Mouse (Mus musculus) brain, embryonic 14.5 days (tissue): Measurements from ENCODE around the gene Gfral. TPM values are rescaled to one million over a fixed set of nuclear protein-coding genes. Genes with fewer than 3 reads are reported as not detected.

Source experiments
- DNase-seq: peaks from one replicate; pipeline ENCODE4 v3.0.0-alpha.2; 2011; ENCODE audit warnings: low read depth
- CTCF ChIP-seq: fragments of 200-500 bp; IDR thresholded peaks from 2 replicates; pipeline ENCODE4 v1.5.1; 2012; ENCODE audit warnings: inconsistent platforms, mild to moderate bottlenecking, moderate library complexity, borderline replicate concordance; ENCODE audit not compliant: insufficient read depth, insufficient read length; ENCODE audit errors: extremely low read depth
- POLR2A ChIP-seq: fragments of 200-500 bp; IDR thresholded peaks from 2 replicates; pipeline ENCODE4 v1.6.1; 2012; ENCODE audit warnings: mild to moderate bottlenecking, inconsistent platforms, borderline replicate concordance; ENCODE audit not compliant: poor library complexity, insufficient read depth, insufficient read length, severe bottlenecking; ENCODE audit errors: extremely low read depth
- polyA plus RNA-seq: library from polyadenylated mRNA; depleted of rRNA; stranded (reverse); fragments of >200 nt; gene quantifications from 2 replicates; pipeline ENCODE4 v1.2.3, GENCODE M21; 2012; rRNA removed

Gene Gfral
- polyA plus RNA-seq, 1 experiment: not detected

DNA sequence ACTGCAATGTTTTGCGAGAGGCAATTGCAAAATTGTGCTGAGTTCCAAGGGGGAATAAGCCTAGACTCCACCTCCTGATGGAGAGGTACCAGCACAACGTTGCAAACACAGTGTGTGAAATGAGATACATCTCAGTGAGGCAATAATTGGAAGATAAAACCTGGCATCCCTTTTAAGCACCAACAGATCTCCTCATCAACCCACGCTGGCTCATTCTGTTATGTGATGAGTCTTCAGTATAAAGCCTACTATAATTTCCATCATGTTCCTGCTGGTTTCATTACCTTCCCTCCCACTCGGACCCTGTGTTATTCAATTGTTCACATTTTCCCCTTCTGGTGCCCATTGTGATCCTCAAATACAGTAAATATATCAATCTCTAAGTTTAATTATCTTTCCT, 1.2 kb upstream of the Gfral start:
- TF ChIP-seq POLR2A (no peak), CTCF (no peak)
- DNase-seq: no peak

DNA sequence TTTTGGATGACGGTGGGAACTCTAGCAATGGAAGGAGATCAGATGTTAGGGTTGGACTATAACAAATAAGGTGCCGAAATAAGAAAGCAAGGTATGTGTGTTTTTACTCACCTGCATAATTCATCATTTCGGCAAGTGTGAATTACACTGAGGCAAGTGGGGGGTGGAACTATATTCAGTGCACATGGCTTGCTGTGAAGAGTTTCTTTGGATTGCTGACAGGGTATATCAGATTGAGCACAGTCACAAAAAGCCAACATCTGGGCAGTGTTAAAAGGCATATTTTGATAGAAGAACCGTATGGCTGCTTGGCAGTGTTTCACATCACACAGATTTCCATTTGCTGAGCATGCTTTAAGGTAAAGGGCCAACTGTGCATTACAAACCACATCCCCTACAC, 16.5 kb downstream of the Gfral start:
- peak; percentile 20 for DNase-seq
- TF ChIP-seq CTCF (no peak), POLR2A (no peak)

GRCm38 (mm10) chr9:76179221-76179620, 34.2 kb downstream of the Gfral start:
- DNase-seq: no peak
- TF ChIP-seq CTCF: no peak

DNA sequence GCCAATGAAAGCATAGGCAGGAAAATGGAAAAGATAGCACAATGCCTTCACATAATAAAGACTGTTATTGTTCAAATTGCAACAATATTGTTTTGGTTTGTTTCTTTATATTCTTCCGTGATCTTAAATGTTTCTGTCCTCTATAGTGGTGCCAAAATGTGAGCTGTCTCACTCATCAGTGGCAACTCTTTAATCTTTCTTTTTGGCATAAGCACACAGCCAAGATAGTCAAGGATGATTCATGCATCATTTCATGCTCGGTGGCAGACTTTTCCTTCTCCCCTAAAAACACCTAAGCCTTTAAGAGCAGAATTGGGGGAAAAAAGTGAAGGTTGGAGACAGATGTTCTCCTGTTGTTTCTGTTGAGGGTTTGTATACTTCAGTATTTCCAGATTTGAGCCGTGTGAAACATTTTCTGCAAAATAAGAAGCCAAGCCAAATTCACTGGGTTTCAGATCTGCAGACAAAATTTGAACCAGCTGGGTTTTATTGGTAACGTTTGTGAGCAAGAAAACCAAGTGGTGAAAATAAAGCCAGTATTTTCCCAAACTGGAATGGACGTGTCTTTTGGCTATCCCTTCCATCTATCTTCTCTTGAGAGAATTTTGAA, 40.7 kb downstream of the Gfral start:
- no peak for DNase-seq
- no peak for TF ChIP-seq POLR2A

- no peak for DNase-seq
- TF ChIP-seq POLR2A (no peak), CTCF (0 out of 2 replicates have a peak, but pooled peaks have one; percentile 2)
These were observed 45.1 kb downstream of the Gfral start for GRCm38 (mm10) chr9:76168355-76168754.

- DNase-seq: no peak
- no peak for TF ChIP-seq POLR2A
- no peak for TF ChIP-seq CTCF
These were observed 51.0 kb downstream of the Gfral start for GRCm38 (mm10) chr9:76162446-76162845.

GRCm38 (mm10) chr9:76145593-76145992, 67.9 kb downstream of the Gfral start:
- DNase-seq: no peak
- no peak for TF ChIP-seq POLR2A
- TF ChIP-seq CTCF: no peak

GRCm38 (mm10) chr9:76138378-76139109, 74.9 kb downstream of the Gfral start:
- DNase-seq: peak; percentile 90
- no peak for TF ChIP-seq POLR2A
- no peak for TF ChIP-seq CTCF

GRCm38 (mm10) chr9:76134042-76134441, 79.4 kb downstream of the Gfral start:
- no peak for DNase-seq
- TF ChIP-seq POLR2A (no peak), CTCF (no peak)

DNA sequence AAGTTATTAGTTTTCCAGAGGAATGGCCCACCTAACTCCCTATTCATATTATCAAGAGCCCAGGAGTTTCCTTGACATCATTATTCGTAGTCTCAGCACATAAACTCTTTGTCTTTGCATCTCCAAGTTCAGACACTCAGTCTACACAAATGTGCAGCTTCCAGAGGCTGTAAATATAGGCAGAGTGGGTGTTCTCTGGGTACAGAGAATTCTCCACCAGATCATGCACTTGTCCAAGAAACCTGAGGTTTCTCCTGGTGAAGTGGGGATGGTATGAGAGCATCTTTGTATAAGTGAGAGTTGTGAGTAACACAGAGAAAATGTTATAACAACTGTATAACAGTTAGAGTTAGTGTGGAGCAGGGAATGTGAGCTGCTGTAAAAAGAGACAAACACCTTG, 84.1 kb downstream of the Gfral start:
- no peak for DNase-seq
- no peak for TF ChIP-seq POLR2A
- no peak for TF ChIP-seq CTCF

DNA sequence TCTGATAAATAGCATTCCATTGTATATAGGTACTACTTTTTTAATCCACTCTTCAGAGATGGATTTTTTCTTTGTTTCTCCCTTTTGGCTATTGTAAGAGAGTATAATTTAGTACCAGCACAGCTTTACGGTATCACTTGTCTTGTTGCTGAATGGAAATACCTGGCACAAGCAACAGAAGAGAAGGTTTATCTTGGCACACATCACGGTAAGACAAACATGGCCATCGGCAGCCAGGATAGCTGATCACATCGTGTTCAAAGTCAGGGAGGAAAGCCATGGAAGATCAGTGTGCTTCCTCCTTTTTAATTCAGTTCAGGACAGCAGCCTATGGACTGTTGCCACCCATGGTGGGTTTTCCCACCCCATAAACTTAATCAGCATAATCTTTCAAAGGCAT, 89.2 kb downstream of the Gfral start:
- DNase-seq: no peak
- TF ChIP-seq POLR2A (no peak), CTCF (no peak)

GRCm38 (mm10) chr9:76122888-76123287, 90.6 kb downstream of the Gfral start:
- DNase-seq: peak; percentile 89
- peak; percentile 61; the same call in 1 of the 2 replicates for TF ChIP-seq CTCF

Other genes starting within 250 kb of the Gfral start
- gene Hmgcll1, start 198.8 kb downstream of the Gfral start, polyA plus RNA-seq: 13.0 and 16.4 TPM in 2 replicates
- 2.1 and 3.4 TPM in 2 replicates for gene Hcrtr2, start 110.2 kb upstream of the Gfral start, polyA plus RNA-seq